Mouse (Mus musculus): ENCODE measurements around the gene Cdh13.

GRCm38 (mm10) chr8:118313426-118314187, 30.1 kb downstream of the Cdh13 start:
- TF ChIP-seq GATA1 (IDR thresholded peaks at IDR 0.05; ENCODE audit: low read length): no peak
- TF ChIP-seq TAL1 (IDR thresholded peaks at IDR 0.05; ENCODE audit: low read length): no peak

Data from erythroblast, embryonic 14.5 days (primary cell).